Mouse (Mus musculus): ENCODE results near the gene Ddhd1. TPM values are rescaled to one million over a fixed set of nuclear protein-coding genes. Genes with fewer than 3 reads are reported as not detected.

Ddhd1 gene
- total RNA-seq, 2 experiments from 2014 or later = 17.5 to 24.2 TPM

Small RNA genes lying within 50 kb of the gene (microRNA-seq; reads per million reads assigned to microRNA genes)
- gene Mir5131 = not detected

Other genes with a start within 250 kb of the Ddhd1 start
- gene Fermt2, start 128.0 kb downstream of the Ddhd1 start, total RNA-seq (2021) = 100 to 1,000 TPM; 132 to 136 TPM